Mouse (Mus musculus) brain, embryonic 14.5 days (tissue): ENCODE results near the gene Actl11.

Source experiments
- CTCF ChIP-seq: fragments of 200-500 bp; IDR thresholded peaks from 2 replicates; pipeline ENCODE4 v1.5.1; 2012; ENCODE audit warnings: inconsistent platforms, mild to moderate bottlenecking, moderate library complexity, borderline replicate concordance; ENCODE audit not compliant: insufficient read depth, insufficient read length; ENCODE audit errors: extremely low read depth
- POLR2A ChIP-seq: fragments of 200-500 bp; IDR thresholded peaks from 2 replicates; pipeline ENCODE4 v1.6.1; 2012; ENCODE audit warnings: mild to moderate bottlenecking, inconsistent platforms, borderline replicate concordance; ENCODE audit not compliant: poor library complexity, insufficient read depth, insufficient read length, severe bottlenecking; ENCODE audit errors: extremely low read depth

GRCm38 (mm10) chr9:107890260-107890659 lies 38.0 kb upstream of the Actl11 start:
- TF ChIP-seq CTCF (no peak), POLR2A (no peak)
